30 mouse cellular contexts compared by ENCODE assay signal in genomic region chr5:54827076-54827475, GRCm38 (mm10).
A peak's percentile ranks its signal among the peaks of the same experiment; 100 is the strongest.
DNase-seq lines count a peak whose midpoint lies in the region; ATAC-seq and TF ChIP-seq lines count a peak whose summit lies in the region.
"Had no signal": no experiment of that assay in that cellular context is flagged by ENCODE, and none has a peak within 500 bp of the region (broad histone marks: within the 10 kb centered on the region; RNA-seq: fewer than 3 reads in every experiment).

No protein-coding gene starts in this region.

- no peaks in the 10 kb centered on the region for H3K9me3 ChIP-seq in kidney, postnatal 0 days (replicated peaks; ENCODE audit: low read length)
- no peaks in the 10 kb centered on the region for H3K9me3 ChIP-seq in ES-Bruce4 (replicated peaks; ENCODE audit: control insufficient read depth, insufficient read depth, low read length, poor library complexity, severe bottlenecking)
- H3K9me3 ChIP-seq in stomach, postnatal 0 days (ENCODE audit: control insufficient read depth, low read length), result no peaks in the 10 kb centered on the region
- H3K9me3 ChIP-seq: forebrain, embryonic 13.5 days; heart, embryonic 13.5 days; hindbrain, embryonic 10.5 days; hindbrain, embryonic 15.5 days; limb, embryonic 12.5 days; liver, embryonic 15.5 days; neural tube, embryonic 15.5 days had no signal

- TF ChIP-seq CTCF in kidney, postnatal 0 days (IDR thresholded peaks at IDR 0.05; ENCODE audit: low read depth), result peak; percentile 28; the same call in 1 of the 2 replicates
- peak; percentile 1 for TF ChIP-seq CTCF in ES-Bruce4 (IDR thresholded peaks at IDR 0.05; ENCODE audit: low read depth, low read length)
- peak; percentile 44 for TF ChIP-seq CTCF in stomach, postnatal 0 days (IDR thresholded peaks at IDR 0.05; ENCODE audit: low read depth)

- no peaks in the 10 kb centered on the region for H3K27me3 ChIP-seq in kidney, postnatal 0 days (ENCODE audit: insufficient read depth, low read length)
- H3K27me3 ChIP-seq in ES-Bruce4 (ENCODE audit: control insufficient read depth, insufficient read depth, low read length, poor library complexity, severe bottlenecking), result no peaks in the 10 kb centered on the region
- H3K27me3 ChIP-seq in stomach, postnatal 0 days (ENCODE audit: control insufficient read depth, insufficient read depth, low read length), result no peaks in the 10 kb centered on the region
- H3K27me3 ChIP-seq: forebrain, embryonic 13.5 days; heart, embryonic 13.5 days; hindbrain, embryonic 15.5 days; limb, embryonic 12.5 days; liver, embryonic 15.5 days; neural tube, embryonic 15.5 days had no signal

- ATAC-seq in kidney, postnatal 0 days (replicated peaks; ENCODE audit: low FRiP score, low read depth), result no peak
- ATAC-seq in stomach, postnatal 0 days (ENCODE audit: low FRiP score, low TSS enrichment), result no peak
- ATAC-seq: activated CD4-positive, CD25-positive, alpha-beta regulatory T cell, adult 4 months; forebrain, embryonic 13.5 days; inflammation-experienced regulatory T-cells, adult 6 months had no signal

- no peak overlapping the region for H3K4me2 ChIP-seq in kidney, postnatal 0 days (ENCODE audit: low read length)
- H3K4me2 ChIP-seq in stomach, postnatal 0 days (replicated peaks; ENCODE audit: low read depth), result no peak overlapping the region
- H3K4me2 ChIP-seq: forebrain, embryonic 13.5 days; heart, embryonic 13.5 days; hindbrain, embryonic 15.5 days; limb, embryonic 12.5 days; liver, embryonic 15.5 days; lung, embryonic 14.5 days; neural tube, embryonic 15.5 days had no signal

- DNase-seq in kidney, postnatal 0 days (ENCODE audit: low spot score), result no peak
- no peak for DNase-seq in kidney, adult 11 months
- DNase-seq in A20 (ENCODE audit: low read depth, low spot score), result peak; percentile 22
- DNase-seq in stomach, postnatal 0 days (ENCODE audit: low spot score), result no peak
- no peak for DNase-seq in cerebellum, postnatal 25 days
- no peak for DNase-seq in layer of hippocampus, postnatal 36 days
- DNase-seq: adrenal gland, adult 8-10 months; cerebellum, adult 8-10 months; cerebellum, postnatal 36 days; gastrocnemius, postnatal 25 days; heart, adult 11 months; heart, postnatal 14 days; kidney, adult 8-10 months; kidney, postnatal 14 days; lung, embryonic 14.5 days; lung, postnatal 14 days; midbrain, embryonic 14.5 days; retina, postnatal 1 day; right cerebral cortex, postnatal 14 days had no signal

- no peak for TF ChIP-seq EP300 in ES-Bruce4 (IDR thresholded peaks at IDR 0.05; ENCODE audit: insufficient read depth, low read depth, low read length)
- TF ChIP-seq EP300 in stomach, postnatal 0 days (optimal IDR thresholded peaks at IDR 0.05), result no peak

- H3K27ac ChIP-seq in kidney, postnatal 0 days, result no peak overlapping the region
- no peak overlapping the region for H3K27ac ChIP-seq in ES-Bruce4 (ENCODE audit: insufficient read depth, low read length)
- H3K27ac ChIP-seq in stomach, postnatal 0 days (replicated peaks), result no peak overlapping the region
- H3K27ac ChIP-seq: forebrain, embryonic 13.5 days; heart, embryonic 13.5 days; hindbrain, embryonic 10.5 days; hindbrain, embryonic 15.5 days; limb, embryonic 12.5 days; liver, embryonic 15.5 days; neural tube, embryonic 15.5 days had no signal

- H3K36me3 ChIP-seq in kidney, postnatal 0 days (ENCODE audit: insufficient read depth, low read length), result no peaks in the 10 kb centered on the region
- H3K36me3 ChIP-seq in ES-Bruce4 (ENCODE audit: control insufficient read depth, insufficient read depth, low read length, poor library complexity, severe bottlenecking), result no peaks in the 10 kb centered on the region
- H3K36me3 ChIP-seq in stomach, postnatal 0 days (ENCODE audit: control insufficient read depth, insufficient read depth, low read length), result no peaks in the 10 kb centered on the region
- H3K36me3 ChIP-seq: G1E; heart, embryonic 13.5 days; hindbrain, embryonic 10.5 days; hindbrain, embryonic 15.5 days; limb, embryonic 12.5 days; liver, embryonic 15.5 days; neural tube, embryonic 15.5 days had no signal

- TF ChIP-seq POLR2A in ES-Bruce4 (IDR thresholded peaks at IDR 0.05; ENCODE audit: insufficient read depth, low read length), result no peak

- WGBS in kidney, postnatal 0 days, result 75% methylated on average over 2 of the region's 2 CpGs
- WGBS in stomach, postnatal 0 days, result 77% methylated on average over 2 of the region's 2 CpGs

- no peak overlapping the region for H3K4me3 ChIP-seq in kidney, postnatal 0 days (replicated peaks; ENCODE audit: low read depth, low read length)
- no peak overlapping the region for H3K4me3 ChIP-seq in ES-Bruce4 (ENCODE audit: low read depth, low read length)
- no peak overlapping the region for H3K4me3 ChIP-seq in stomach, postnatal 0 days (ENCODE audit: low read depth, low read length)
- H3K4me3 ChIP-seq: forebrain, embryonic 13.5 days; heart, embryonic 13.5 days; hindbrain, embryonic 10.5 days; hindbrain, embryonic 15.5 days; limb, embryonic 12.5 days; liver, embryonic 15.5 days; neural tube, embryonic 15.5 days had no signal

- H3K4me1 ChIP-seq in kidney, postnatal 0 days (replicated peaks; ENCODE audit: insufficient read depth, low read length), result no peaks in the 10 kb centered on the region
- H3K4me1 ChIP-seq in ES-Bruce4 (ENCODE audit: control insufficient read depth, insufficient read depth, low read length), result no peaks in the 10 kb centered on the region
- H3K4me1 ChIP-seq in stomach, postnatal 0 days (replicated peaks; ENCODE audit: control insufficient read depth, insufficient read depth), result no peaks in the 10 kb centered on the region
- H3K4me1 ChIP-seq: forebrain, embryonic 13.5 days; heart, embryonic 13.5 days; hindbrain, embryonic 10.5 days; hindbrain, embryonic 15.5 days; limb, embryonic 12.5 days; liver, embryonic 15.5 days; neural tube, embryonic 15.5 days had no signal

- no peak overlapping the region for H3K9ac ChIP-seq in kidney, postnatal 0 days (ENCODE audit: low read depth, low read length)
- H3K9ac ChIP-seq in ES-Bruce4 (ENCODE audit: low read depth, poor library complexity, severe bottlenecking), result no peak overlapping the region
- no peak overlapping the region for H3K9ac ChIP-seq in stomach, postnatal 0 days (ENCODE audit: low read length)
- H3K9ac ChIP-seq: forebrain, embryonic 13.5 days; heart, embryonic 13.5 days; hindbrain, embryonic 15.5 days; limb, embryonic 12.5 days; liver, embryonic 15.5 days; lung, embryonic 14.5 days; neural tube, embryonic 15.5 days had no signal
